Comparison of ENCODE assay signal across 9 mouse cellular contexts in genomic region chr7:123462070-123462501, GRCm38 (mm10). TPM values are rescaled to one million over a fixed set of nuclear protein-coding genes. Genes with fewer than 3 reads are reported as not detected.
DNase-seq lines count a peak whose midpoint lies in the region; ATAC-seq lines count a peak whose summit lies in the region.
"Had no signal": no experiment of that assay in that cellular context is flagged by ENCODE, and none has a peak within 500 bp of the region (broad histone marks: within the 10 kb centered on the region; RNA-seq: fewer than 3 reads in every experiment).

Gene Aqp8, plus strand, starts transcription at chr7:123462291.

- H3K4me1 ChIP-seq in midbrain, embryonic 14.5 days (ENCODE audit: control insufficient read depth, insufficient read depth, low read length), result no peaks in the 10 kb centered on the region
- no peaks in the 10 kb centered on the region for H3K4me1 ChIP-seq in midbrain, embryonic 10.5 days
- no peaks in the 10 kb centered on the region for H3K4me1 ChIP-seq in forebrain, embryonic 12.5 days

- no peak within 1 kb of the TSS for H3K4me3 ChIP-seq in midbrain, embryonic 14.5 days (replicated peaks; ENCODE audit: low read depth, low read length)
- H3K4me3 ChIP-seq in midbrain, embryonic 10.5 days, result no peak within 1 kb of the TSS
- H3K4me3 ChIP-seq in forebrain, embryonic 12.5 days (replicated peaks), result no peak within 1 kb of the TSS

- no peak within 1 kb of the TSS for H3K9ac ChIP-seq in midbrain, embryonic 14.5 days (replicated peaks; ENCODE audit: low read length)
- no peak within 1 kb of the TSS for H3K9ac ChIP-seq in forebrain, embryonic 12.5 days

- H3K27me3 ChIP-seq in midbrain, embryonic 14.5 days (ENCODE audit: control insufficient read depth, insufficient read depth, low read length), result no peaks in the 10 kb centered on the region
- no peaks in the 10 kb centered on the region for H3K27me3 ChIP-seq in midbrain, embryonic 10.5 days (ENCODE audit: low read depth, poor library complexity, severe bottlenecking)
- H3K27me3 ChIP-seq in forebrain, embryonic 12.5 days, result no peaks in the 10 kb centered on the region

- 83% methylated on average over 9 of the region's 9 CpGs for WGBS in midbrain, embryonic 14.5 days
- WGBS in midbrain, embryonic 10.5 days, result 85% methylated on average over 9 of the region's 9 CpGs
- 80% methylated on average over 9 of the region's 9 CpGs for WGBS in forebrain, embryonic 12.5 days

- H3K9me3 ChIP-seq in midbrain, embryonic 14.5 days (ENCODE audit: control insufficient read depth, low read length), result no peaks in the 10 kb centered on the region
- no peaks in the 10 kb centered on the region for H3K9me3 ChIP-seq in midbrain, embryonic 10.5 days (replicated peaks)
- H3K9me3 ChIP-seq in forebrain, embryonic 12.5 days, result no peaks in the 10 kb centered on the region

- H3K36me3 ChIP-seq in midbrain, embryonic 14.5 days (ENCODE audit: control insufficient read depth, insufficient read depth, low read length), result no peaks in the 10 kb centered on the region
- H3K36me3 ChIP-seq in midbrain, embryonic 10.5 days, result no peaks in the 10 kb centered on the region
- no peaks in the 10 kb centered on the region for H3K36me3 ChIP-seq in forebrain, embryonic 12.5 days (replicated peaks)

- H3K27ac ChIP-seq in midbrain, embryonic 14.5 days (replicated peaks; ENCODE audit: low read depth, low read length), result no peak within 1 kb of the TSS
- H3K27ac ChIP-seq in midbrain, embryonic 10.5 days (replicated peaks), result no peak within 1 kb of the TSS
- H3K27ac ChIP-seq in forebrain, embryonic 12.5 days, result no peak within 1 kb of the TSS
- H3K27ac ChIP-seq: macrophage had no signal

- H3K4me2 ChIP-seq in midbrain, embryonic 14.5 days (ENCODE audit: low read length), result no peak within 1 kb of the TSS
- no peak within 1 kb of the TSS for H3K4me2 ChIP-seq in forebrain, embryonic 12.5 days

- no peak for ATAC-seq in midbrain, embryonic 14.5 days (ENCODE audit: low FRiP score, low TSS enrichment)
- ATAC-seq in forebrain, embryonic 12.5 days (ENCODE audit: low FRiP score), result no peak

- DNase-seq in midbrain, embryonic 14.5 days, result peak; percentile 4
- no peak for DNase-seq in midbrain, embryonic 10.5 days (ENCODE audit: low spot score)
- peak; percentile 30 for DNase-seq in embryo, embryonic 11.5 days (ENCODE audit: low read depth, low spot score)
- DNase-seq in kidney, adult 18-20 months, result peak; percentile 79
- peak; percentile 48 for DNase-seq in lung, postnatal 14 days
- DNase-seq in layer of hippocampus, adult 8-10 months (ENCODE audit: low spot score in 2 of 2), result no peak
- DNase-seq in frontal cortex, postnatal 36 days (ENCODE audit: low spot score in 2 of 2), result no peak

RNA-seq across cellular contexts. Expression of gene Aqp8, which starts in this region (rescaled TPM):
- polyA plus RNA-seq in midbrain, embryonic 14.5 days (2014; fragmentation: Nextera tagmentation; extraction: Ambion mirVana), result not detected in 2 replicates
- 0.41 and 1.1 TPM in 2 replicates for polyA plus RNA-seq in midbrain, embryonic 10.5 days (2016; fragmentation: Nextera tagmentation; extraction: Ambion mirVana)
- not detected for total RNA-seq in layer of hippocampus, adult 8-10 months (2022)
- 0.22 and 0.56 TPM in 2 replicates for polyA plus RNA-seq in forebrain, embryonic 12.5 days (2016; fragmentation: Nextera tagmentation; extraction: Ambion mirVana)
- polyA plus RNA-seq: macrophage had no signal

Comparison
In these comparisons a context has a peak if more than half of its experiments do, and no peak if none do; other contexts are left out.
1. Peak in DNase-seq in midbrain, embryonic 14.5 days; RNA of the gene not detected or under 1 TPM.
2. DNase-seq: peak in embryo, embryonic 11.5 days (single experiment), kidney, adult 18-20 months (single experiment) and lung, postnatal 14 days (single experiment); none in midbrain, embryonic 10.5 days (single experiment), layer of hippocampus, adult 8-10 months (0 of 2) and frontal cortex, postnatal 36 days (0 of 2).